Mouse (Mus musculus) heart, adult 9 months (tissue): Measurements from ENCODE around the gene Vstm5.
"Not testable (repeated sequence)": the region's sequence is repeated elsewhere in the genome, so short reads cannot be mapped to it uniquely, and the experiment has no call there.

Experiments used
- DNase-seq, 2 experiments: peaks; one replicate each; pipeline ENCODE4 v3.0.0; 2022; ENCODE audit warnings: low spot score in 2 of 2

Gene Vstm5

GRCm38 (mm10) chr9:15239042-15239925 is at the start of gene Vstm5:
Gene Vstm5, plus strand, starts transcription at chr9:15239045.
- DNase-seq: no peak

DNA sequence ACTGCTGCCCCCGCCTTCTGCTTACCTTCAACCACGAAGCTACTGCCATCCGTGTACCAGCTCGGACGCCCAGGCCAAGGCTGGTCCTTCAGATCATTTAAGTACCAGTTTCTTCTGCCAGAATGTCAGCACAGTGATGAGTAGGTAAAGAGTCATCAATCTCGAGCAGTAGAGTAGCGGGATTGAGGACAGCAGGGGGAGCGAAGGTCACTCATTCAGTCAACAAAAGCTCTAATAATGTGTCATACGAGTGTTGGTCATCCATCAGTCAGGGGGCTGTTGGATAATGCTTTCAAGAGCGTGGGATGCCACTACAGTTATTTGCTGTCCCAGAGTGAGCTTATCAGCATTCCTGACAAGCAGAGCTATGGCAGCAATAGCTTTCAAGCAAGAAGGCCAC is 44.0 kb upstream of the Vstm5 start:
- DNase-seq: not testable (repeated sequence)

DNA sequence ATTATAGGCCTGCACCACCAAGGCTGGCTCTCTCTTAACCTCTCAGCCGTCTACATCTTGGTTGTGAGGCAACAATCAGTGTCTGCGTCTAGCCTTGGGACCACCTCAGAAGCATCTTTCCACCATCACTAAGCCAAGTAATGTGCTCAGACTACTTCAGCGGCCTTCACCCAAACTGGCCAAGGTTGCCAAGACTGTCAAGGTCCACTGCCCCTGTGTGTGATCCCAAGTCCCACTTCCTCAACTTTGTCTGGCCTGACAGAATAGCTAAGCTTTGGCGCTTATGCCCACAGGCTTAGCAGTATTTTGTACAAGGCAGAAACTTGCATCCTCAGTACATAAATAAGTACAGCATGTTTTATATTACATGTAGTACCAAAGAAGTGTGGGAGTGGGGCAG is 32.2 kb upstream of the Vstm5 start:
- DNase-seq: no peak

GRCm38 (mm10) chr9:15209320-15209719 is 29.5 kb upstream of the Vstm5 start:
- no peak for DNase-seq

GRCm38 (mm10) chr9:15211876-15212275 is 27.0 kb upstream of the Vstm5 start:
- DNase-seq: no peak

- no peak for DNase-seq
Observed at GRCm38 (mm10) chr9:15213695-15214094, 25.1 kb upstream of the Vstm5 start.

DNA sequence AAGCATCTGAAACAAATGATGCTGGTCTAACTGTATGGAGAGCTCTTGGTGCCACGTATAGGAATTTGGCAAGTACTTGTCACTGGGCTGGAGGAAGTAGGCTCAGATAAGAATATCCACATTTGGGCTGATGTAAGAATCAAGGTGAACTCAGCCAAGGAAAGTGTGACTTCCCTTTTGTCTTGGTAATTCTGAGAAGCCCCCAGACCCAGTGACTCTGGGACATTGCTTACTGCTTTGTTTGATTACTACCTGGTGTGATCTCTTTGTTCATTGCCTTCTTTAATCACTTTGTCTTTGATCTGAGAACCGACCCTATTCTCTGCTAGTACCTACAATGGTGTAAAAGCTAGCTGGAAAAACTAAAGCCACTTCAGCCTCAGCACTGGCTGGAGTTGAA is 13.9 kb upstream of the Vstm5 start:
- DNase-seq: no peak

DNA sequence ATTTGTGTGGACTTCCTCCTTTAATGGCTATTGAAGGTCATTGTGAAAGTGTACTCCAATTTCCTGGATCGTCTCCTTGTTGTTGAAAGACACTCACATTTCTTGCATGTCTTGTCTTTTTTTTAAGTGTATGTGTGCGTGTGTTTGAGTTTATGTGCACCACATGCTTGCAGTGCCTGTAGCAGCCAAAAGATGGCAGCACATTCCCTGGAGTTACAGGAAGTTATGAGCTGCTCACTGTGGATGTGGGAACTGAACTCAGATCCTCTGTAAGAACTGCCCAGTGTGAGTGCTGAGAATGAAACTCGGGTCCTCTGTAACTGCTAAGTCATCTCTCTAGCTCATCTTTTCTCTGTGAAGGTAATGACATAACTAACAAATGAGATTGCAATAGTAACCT is 6.4 kb upstream of the Vstm5 start:
- DNase-seq: no peak

DNA sequence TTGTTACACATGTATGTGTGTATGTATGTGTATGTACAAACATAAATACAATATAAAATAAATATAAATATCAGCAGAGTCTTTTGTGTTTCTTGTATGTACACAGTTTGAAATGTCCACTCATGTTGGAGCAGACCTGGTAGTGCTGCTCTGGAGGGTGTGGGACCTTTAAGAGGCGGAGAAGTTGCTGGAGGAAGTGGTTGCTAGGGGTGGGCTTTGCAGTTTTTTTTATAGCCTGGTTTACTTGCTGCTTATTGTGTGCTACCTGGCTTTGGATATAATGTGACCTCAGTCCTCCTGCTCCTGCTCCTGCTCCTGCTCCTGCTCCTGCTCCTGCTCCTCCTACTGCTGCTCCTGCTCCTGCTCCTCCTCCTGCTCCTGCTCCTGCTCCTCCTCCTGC is 5.2 kb upstream of the Vstm5 start:
- no peak for DNase-seq

GRCm38 (mm10) chr9:15235986-15236385 is 2.9 kb upstream of the Vstm5 start:
- DNase-seq: no peak

DNA sequence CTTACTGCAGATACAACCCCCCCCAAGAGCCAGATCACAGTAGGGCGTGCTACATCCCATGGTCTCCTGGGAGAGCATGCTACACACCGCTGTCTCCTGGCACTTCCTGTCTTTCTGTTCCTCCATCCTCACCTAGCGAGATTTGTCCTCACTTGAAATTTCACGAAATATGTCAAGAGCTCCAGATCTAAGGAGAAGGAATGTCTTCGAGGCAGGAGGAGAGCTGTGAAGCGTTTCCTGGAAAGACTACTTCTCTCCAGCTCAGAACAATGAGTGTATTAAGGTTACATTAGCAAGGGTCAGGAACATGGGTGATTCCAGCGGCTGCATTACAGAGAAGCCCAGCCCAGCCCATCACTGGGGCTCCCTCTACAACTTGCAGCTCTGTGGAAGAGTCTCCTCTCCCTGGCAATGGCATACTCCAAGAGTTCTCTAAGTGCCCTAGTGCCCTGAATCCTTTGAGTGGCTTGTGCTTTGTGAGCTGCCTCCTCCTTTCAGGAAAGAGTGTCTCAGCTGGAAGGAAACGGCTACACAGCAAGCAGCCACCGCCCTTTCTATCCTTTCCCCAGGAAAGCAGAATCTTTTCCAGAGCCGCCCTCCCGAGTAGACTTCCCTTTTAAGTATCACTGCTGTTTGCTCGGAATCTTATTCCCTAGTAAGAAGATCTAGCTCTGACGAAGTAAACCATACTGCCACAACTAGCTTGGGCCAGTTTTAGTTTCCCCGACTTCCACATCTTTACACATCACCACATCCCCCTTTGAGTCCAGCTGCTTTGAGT is 1.1 kb upstream of the Vstm5 start:
- no peak for DNase-seq

DNA sequence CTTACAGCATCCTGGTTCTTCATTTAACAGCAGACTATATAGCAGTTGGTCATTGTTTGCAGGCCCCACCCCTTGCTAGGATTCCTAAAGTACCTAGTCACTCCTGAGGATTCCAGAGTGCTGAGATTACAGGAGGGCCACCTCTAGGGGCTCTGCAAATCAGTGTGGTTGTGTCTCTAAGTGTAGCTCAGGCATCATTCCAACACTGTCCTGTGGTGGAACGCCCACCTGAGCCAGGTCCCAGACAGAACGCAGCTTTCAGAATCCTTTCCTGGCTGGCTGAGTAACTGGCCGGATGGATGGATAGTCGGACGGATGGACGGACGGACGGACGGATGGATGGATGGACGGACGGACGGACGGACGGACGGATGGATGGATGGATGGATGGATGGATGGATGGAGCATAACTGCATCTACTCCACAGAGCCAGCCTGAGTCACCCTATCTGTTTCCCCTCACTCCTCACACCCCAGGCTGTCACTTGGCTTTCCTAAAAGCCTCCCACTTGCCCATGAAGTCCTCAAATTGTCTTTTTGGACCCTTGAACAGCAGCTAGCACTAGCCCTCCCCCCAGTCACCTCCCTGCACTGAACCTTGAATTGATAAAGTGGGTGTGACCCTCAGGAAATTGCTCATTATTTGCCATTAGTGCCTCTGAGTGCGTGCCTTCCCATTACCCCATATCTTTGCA is 401 bp upstream of the Vstm5 start:
- no peak for DNase-seq

- no peak for DNase-seq
Observed at GRCm38 (mm10) chr9:15240006-15240405, 1.2 kb downstream of the Vstm5 start.

GRCm38 (mm10) chr9:15240863-15241595 is 2.2 kb downstream of the Vstm5 start:
- DNase-seq: no peak

DNA sequence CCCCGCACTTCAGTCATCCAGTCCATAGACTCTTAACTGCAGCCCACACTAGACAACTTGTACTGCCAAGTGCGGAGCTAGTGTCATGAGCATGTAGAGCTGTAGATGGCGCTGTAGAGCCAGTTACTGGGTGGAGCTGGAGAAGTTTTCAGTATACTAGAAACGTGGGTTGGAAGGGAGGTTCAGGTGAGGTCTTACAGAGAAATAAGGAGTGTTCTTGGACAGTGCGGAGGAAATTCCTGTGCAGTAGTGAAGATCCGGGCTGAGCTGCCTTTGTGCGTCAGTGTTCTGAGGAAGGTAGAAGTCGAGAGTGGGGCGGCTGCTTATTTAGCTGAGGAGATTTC is 2.7 kb downstream of the Vstm5 start:
- peak in 1 of 2 experiments; percentile 6 for DNase-seq

DNA sequence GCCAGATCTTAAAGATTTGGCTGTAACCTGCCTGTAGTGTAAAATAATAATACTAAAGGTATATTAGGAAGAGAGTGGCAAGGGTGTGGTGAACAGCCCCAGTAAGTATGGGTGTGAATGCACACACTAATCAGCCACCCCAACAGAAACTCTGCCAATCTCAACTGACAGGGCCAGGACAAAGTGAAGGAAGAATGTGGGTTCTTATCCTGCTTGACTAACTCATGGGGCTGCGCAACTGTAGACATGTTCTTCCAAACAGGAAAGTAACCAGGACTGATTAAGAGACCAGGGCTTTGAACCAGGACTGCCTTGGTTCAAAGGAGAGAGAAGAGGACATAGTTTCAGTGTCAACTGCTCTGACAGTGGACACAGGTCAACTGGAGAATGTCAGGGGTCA is 3.3 kb downstream of the Vstm5 start:
- no peak for DNase-seq

DNA sequence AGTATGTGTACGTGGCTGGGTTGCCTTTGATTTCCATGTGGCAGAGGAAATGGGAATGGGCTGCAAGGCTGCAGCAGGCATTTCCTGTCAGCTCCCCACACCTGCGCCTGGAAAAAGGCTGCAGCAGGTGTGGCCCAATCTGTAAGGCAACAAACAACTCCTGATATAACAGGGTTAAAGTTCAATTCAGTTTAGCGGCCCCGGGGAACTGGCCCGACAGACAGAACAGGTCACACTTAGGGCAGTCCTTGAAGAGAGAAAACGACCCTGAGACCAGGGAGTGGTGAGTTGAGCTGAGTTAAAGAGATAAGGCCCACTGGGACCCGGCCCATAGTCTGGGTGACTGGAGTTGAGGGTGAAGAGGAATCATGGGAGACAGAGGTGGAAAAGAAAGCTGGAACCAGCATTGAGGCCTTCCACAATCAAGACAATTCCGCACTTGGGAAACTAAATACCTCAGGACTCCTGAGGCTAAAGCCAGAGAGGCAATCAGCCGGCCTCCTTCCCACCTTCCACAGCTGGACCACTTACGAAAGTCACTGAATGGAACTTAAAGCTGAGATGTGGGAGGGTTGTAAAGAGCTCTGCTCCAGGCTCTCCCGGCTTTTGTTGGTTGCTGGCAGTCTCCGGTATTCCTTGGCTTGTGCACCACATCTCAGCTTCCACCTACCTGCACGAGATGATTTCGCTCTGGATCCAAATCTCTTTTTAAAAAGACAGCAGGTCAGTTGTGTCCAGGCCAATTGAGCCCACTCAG is 6.7 kb downstream of the Vstm5 start:
- no peak for DNase-seq

- no peak for DNase-seq
Observed at GRCm38 (mm10) chr9:15250376-15250775, 11.5 kb downstream of the Vstm5 start.

DNA sequence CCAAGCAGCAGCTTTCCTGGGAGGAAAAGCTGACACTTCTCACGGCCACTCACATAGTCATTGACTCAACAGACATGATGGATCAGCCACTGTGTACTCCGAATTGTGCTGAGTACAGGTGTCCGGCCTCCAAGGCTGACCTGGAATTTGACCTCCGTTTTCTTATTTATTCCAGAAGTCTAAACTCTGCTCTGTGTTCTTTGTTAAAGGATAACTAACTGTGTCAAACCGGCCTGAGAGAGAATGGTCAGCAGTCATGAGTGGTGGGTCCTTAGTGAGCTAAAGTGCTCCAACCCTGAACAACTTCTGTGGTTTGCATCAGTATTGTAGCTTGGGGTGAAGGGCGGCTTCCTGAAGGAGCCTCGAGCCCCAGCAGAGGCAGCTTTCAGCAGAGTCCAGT is 13.4 kb downstream of the Vstm5 start:
- no peak for DNase-seq

GRCm38 (mm10) chr9:15254501-15254900 is 15.7 kb downstream of the Vstm5 start:
- no peak for DNase-seq

- no peak for DNase-seq
Observed at GRCm38 (mm10) chr9:15256214-15256613, 17.4 kb downstream of the Vstm5 start.
